Mouse (Mus musculus): ENCODE results near the gene Aff3.

Gene Aff3

DNA sequence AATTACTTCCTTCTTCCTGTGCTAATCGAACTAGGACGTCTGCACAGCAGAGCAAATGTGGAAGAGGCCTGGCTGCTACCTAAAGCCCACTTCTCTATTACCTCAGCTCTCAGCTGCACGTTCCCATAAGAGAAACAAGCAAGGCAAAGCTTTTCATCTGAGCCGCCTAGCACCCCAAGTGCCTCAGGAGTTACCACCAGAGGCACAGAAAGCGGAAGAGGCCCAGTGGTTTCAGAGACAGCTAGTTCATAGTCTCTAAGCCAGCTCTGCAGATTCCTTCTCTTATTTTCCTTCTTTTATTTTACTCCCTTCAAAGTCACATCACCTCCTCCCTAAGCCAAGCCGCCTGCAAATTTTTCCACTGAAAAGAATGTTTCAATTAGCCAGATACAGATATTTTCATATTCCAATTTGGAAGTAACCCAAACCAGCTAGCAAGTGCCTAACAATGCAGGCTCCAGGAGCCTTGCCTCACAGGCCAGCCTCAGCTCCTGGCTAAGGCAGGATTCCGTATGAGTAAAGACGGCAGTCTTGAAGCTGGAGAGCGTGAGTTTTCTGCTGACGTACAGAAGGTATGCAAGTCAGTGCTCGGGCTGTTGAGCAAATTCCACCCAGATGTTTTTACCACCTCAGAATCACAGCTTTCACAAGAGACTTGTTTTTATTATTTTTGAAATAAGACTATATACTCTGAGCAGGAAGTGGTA, 62.8 kb downstream of the Aff3 start:
- peak; percentile 35 for DNase-seq (ENCODE audit: low read depth, low spot score)

DNA sequence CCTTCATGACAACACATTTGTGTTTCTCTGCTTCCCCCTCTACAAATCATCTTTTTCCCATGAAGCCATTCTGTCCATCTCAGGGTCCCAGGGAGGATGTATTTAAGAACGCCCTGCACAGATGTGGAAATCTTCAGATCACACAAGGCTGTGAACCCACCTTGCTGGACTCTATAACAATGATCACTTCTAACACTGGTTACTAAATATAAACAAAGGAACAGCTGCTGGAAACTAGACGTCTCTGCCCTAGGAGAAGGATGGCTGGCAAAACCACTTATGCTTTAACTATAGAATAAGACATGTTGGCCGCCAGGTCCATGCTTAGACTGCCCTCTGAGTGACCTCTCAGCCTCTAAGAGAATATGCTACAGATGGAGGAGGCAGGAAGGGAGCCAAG, 69.4 kb downstream of the Aff3 start:
- DNase-seq (ENCODE audit: low read depth, low spot score), result no peak

GRCm38 (mm10) chr1:38594766-38595165, 70.0 kb downstream of the Aff3 start:
- no peak for DNase-seq (ENCODE audit: low read depth, low spot score)

DNA sequence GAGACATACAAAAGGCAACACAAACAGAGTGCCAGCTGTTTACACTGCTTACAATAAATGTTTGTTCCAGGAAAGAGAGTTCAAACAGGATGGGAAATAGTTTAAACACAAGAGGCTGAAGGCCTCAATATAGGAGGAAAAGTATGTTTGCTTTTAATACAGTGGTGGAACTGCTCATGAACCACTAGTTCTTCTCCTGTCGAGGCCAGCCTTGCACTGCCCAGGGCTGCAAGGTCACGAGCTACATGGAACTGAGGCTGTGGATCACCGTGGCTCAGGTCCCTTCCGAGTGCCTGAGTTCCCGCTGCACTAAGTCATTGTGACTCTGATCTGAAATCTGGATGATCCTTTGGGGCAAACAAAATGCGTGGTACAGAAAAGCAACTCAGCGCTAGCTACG, 73.6 kb downstream of the Aff3 start:
- no peak for DNase-seq (ENCODE audit: low read depth, low spot score)

GRCm38 (mm10) chr1:38588741-38589140, 76.0 kb downstream of the Aff3 start:
- peak; percentile 50 for DNase-seq (ENCODE audit: low read depth, low spot score)

DNA sequence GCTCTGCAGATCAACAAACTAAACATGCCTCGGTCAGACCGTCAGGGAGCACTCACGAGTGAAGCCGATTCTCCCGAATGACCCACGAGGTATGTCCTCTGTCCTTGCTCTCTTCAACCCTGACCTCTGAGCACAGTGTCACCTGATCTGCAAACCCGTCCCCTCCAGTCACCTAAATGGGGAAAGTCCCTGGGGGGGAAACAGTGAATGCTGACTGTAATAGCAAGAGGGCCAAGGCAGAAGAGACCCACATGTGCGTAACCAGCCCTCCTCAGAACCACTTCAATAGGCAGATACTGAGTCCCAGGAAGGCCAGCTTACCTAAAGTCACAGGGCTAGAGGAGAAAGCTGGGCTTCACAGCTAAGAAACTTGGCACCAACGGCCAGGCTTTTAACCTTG, 82.4 kb downstream of the Aff3 start:
- no peak for DNase-seq (ENCODE audit: low read depth, low spot score)

DNA sequence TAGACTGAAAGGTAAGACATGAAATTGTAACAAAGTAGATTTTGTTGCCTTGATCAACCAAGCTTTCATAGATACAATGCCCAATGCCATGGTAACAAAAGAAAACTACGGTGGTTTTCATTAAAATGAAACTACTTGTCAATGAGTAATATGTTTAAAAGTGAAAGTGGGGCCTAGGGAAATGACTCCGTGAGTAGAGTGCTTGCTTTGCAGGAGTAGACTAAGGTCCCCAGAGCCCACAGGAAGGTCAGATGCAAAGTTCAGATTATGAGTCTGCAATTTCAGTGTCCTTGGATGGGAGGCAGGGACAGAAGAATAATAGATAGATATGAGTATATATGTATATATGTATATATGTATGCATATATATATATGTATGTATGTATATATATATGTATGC, 84.2 kb downstream of the Aff3 start:
- no peak for DNase-seq (ENCODE audit: low read depth, low spot score)

DNA sequence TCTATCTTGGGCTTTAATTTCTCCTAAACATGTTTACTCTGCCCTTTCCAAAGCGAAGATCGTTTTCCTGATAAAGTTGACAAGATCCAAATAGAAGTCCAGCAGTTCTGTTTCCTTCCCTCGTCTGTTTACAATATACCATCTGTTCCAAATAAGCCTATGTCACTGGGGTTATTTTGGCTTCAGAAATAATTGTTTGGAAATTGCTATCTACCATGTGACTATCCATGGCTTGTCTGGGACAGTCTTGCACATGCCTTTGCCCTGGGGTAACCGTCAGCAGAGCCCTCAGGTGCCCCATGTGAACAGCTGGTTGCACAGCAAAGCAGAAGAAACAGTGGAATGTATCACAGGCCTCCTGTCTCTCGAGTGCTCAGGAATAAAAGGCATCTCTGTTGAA, 86.4 kb downstream of the Aff3 start:
- DNase-seq (ENCODE audit: low read depth, low spot score), result no peak

- DNase-seq (ENCODE audit: low read depth, low spot score), result no peak
Observed at GRCm38 (mm10) chr1:38567791-38568190, 97.0 kb downstream of the Aff3 start.

- DNase-seq (ENCODE audit: low read depth, low spot score), result no peak
Observed at GRCm38 (mm10) chr1:38566101-38566678, 98.6 kb downstream of the Aff3 start.

- DNase-seq (ENCODE audit: low read depth, low spot score), result no peak
Observed at GRCm38 (mm10) chr1:38565295-38565777, 99.4 kb downstream of the Aff3 start.

- peak; percentile 33 for DNase-seq (ENCODE audit: low read depth, low spot score)
Observed at GRCm38 (mm10) chr1:38562397-38563199, 102.2 kb downstream of the Aff3 start.

DNA sequence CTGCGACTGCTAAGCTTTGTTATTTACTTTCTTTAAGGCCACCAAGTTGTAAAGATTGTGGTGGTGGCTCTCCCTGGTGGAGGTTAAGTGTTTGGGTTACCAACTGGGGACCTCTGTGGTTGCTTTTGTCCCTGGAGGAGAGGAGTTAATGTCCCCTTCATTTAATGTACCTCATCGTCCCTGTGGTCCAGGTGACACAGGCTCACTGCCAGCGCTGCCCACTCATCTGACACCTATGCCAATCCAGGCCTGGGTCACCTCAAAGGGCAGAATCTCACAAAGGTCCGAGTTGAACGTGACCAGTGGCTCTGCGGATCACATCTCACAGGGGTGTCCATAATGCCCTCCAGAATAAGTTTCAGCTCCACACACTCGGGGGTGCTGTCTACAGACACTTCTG, 103.4 kb downstream of the Aff3 start:
- no peak for DNase-seq (ENCODE audit: low read depth, low spot score)

DNA sequence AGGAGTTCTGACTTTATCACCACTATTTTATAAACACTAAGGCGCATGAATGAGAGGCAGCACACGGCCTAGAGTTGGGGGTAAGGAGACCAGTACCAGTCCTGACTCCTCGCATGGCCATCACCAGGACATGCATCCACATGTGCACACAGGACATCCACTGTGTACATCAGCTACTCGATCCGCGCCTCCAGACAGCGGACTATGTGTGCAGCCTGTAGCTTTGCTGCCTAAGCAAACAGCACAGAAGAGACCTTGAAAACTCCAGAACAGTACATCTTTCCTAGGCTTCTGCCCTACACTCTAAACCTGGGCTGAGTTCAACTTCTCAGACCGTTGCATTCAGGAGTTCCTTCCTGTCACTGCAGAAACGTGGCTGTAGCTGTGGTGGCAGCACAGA, 104.1 kb downstream of the Aff3 start:
- no peak for DNase-seq (ENCODE audit: low read depth, low spot score)

- DNase-seq (ENCODE audit: low read depth, low spot score), result no peak
Observed at GRCm38 (mm10) chr1:38557615-38558014, 107.1 kb downstream of the Aff3 start.

DNA sequence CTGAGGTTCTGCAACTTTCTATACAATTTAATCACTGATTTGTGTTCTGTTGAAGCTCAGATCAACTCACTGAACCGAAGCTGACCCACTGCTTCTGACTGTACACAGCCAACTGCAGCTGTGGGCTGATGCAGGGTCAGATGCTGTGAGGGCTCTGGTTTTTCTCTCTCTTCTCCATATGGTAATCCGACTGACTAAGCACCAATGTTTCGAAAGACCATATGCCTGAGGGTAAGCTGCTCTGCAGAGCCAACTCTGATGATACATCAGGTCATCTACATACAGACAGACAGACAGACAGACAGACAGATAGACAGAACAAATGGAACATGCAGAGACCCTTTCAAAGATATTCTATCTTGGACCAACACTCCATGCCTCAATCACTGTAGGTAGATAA, 110.2 kb downstream of the Aff3 start:
- no peak for DNase-seq (ENCODE audit: low read depth, low spot score)

GRCm38 (mm10) chr1:38553090-38553489, 111.7 kb downstream of the Aff3 start:
- peak; percentile 90 for DNase-seq (ENCODE audit: low read depth, low spot score)

DNA sequence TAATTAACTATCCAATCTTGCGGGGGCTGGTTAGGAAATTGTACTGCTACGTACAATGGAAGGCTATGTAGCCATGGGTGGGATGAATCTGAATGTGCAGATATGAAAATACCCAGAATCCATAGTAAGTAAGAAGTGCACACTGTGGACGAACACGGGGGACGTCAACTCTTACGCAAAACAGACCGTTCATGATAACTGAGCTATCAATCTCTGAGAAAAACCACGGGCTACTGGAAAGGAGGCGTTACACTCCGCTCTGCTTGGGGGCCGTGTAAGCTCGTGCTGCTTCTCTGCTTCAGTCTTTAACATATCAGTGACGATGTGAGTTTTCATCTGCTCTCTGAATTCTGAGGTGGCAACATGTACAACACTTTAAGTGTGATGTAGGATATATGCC, 114.2 kb downstream of the Aff3 start:
- DNase-seq (ENCODE audit: low read depth, low spot score), result no peak

DNA sequence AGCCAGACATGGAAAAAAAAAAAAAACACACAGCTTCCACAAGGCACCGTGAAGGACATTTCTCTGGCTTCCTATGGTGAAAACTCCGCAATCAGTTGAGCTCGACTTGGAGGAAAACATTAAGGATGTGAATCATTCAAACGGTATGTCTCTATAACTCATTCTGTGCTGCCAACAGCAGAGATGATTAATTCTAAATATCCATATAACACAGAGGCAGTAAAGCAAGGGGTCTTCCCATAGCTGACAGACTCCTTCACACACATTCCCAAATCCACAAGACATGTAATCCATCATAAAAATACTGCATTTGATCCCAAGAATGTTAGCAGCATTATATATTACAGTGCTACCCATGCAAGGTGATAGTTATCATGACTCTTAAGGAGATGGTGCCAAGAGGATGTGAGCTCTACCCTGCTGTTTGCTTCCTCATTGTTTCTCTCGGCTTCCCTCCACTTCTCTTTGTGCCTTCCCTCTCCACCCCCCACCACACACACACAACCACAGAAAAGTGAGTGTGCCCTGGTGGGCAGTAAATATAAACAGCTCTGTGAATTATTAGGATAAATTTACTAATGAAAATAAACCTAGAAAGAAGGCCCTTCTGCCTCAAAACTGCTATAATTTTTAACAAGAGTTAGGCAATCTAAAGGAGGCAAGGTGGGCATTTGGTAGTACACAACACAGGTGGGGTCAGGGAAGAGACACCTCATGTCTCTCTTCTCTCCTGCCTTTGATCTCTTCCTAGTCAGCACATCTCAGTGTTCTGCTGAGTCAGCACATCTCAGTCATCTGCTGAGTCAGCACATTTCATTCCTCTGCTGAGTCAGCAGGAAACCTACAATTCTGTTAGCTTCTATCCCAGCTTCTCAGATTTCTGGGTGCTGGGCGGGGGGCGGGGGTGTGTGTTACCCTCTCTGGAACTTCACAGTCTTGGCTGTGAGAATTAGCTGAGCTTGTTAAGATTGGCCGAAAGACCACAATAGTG, 115.8 kb downstream of the Aff3 start:
- DNase-seq (ENCODE audit: low read depth, low spot score), result no peak

DNA sequence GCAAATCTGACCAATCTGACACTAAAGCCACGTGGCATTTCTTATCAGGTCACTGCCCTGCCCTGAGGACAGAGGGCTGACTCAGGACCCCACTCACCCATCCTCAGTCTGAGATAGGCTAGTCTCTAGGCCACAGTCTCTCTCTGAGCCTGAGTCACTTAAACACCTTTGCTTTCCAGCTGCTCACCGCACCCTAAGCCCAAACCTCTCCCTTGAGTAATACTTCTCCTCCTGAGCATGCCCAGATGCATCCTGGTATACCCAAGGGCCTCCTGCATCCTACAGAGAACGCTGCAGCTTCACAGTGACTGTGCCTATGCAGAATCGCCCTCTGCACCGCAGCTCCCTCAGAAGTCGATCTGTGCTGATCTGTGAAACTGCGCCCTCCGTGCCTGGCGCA, 117.1 kb downstream of the Aff3 start:
- no peak for DNase-seq (ENCODE audit: low read depth, low spot score)

- DNase-seq (ENCODE audit: low read depth, low spot score), result no peak
Observed at GRCm38 (mm10) chr1:38546696-38547095, 118.1 kb downstream of the Aff3 start.
